Mouse (Mus musculus): ENCODE measurements around the gene Bhlhe40.

- TF ChIP-seq CTCF (IDR thresholded peaks at IDR 0.05): no peak
- no peak for TF ChIP-seq EP300 (IDR thresholded peaks at IDR 0.05)
Measured at GRCm38 (mm10) chr6:108611663-108612062, 48.8 kb upstream of the Bhlhe40 start.

All from lung, postnatal 0 days (tissue).